Mouse (Mus musculus): ENCODE results near the gene Atp1b1. TPM values are rescaled to one million over a fixed set of nuclear protein-coding genes. Genes with fewer than 3 reads are reported as not detected.

Gene Atp1b1
- total and polyA plus RNA-seq, 3 experiments, result 0.23 to 0.43 TPM; not detected in 1

DNA sequence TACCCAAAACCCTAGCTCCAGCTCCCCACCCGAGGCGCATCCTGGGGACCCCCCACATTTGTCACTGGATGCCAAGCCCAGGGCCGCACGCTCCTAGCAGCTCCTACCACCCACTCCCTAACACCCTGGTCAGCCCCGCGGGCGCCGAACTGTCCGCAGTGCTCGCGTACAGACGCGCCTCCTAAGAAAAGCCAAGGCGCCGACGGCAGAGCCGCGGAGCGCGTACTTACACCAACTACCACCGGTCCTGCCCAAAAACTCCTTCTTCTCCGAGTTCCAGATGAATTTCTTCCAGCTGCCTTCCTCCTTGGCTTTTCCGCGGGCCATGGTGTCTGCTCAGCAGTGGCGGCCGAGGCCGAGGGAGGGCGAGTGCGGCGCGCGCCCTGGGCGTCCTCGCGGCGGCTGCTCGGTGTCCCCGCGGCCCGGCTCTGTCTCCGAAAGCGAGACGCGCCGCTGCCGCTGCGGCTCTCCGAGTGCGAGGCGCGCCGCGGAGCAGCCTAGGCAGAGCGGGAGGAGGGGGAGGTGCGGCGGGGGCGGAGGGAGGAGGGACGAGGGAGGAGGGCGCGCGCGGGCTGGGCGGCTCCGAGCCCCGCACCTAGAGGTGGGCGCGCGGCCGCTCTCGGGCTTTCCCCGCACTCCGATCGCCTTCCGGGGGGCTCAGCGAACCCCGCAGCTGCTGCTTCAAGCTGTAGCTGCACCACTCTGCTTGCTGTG lies 467 bp downstream of the Atp1b1 start:
- no peak for TF ChIP-seq KAT2A (conservative IDR thresholded peaks at IDR 0.05; ENCODE audit: low read depth, low read length)
- no peak for TF ChIP-seq ETS1 (IDR thresholded peaks at IDR 0.05; ENCODE audit: low read depth, low read length)
- no peak for TF ChIP-seq MAZ (IDR thresholded peaks at IDR 0.05; ENCODE audit: low read depth, low read length)
- no peak for TF ChIP-seq MAFK (IDR thresholded peaks at IDR 0.05; ENCODE audit: borderline replicate concordance, low read depth, low read length)
- no peak for TF ChIP-seq CHD2 (IDR thresholded peaks at IDR 0.05; ENCODE audit: low read length)
- no peak for TF ChIP-seq RAD21 (IDR thresholded peaks at IDR 0.05; ENCODE audit: low read depth, low read length)
- TF ChIP-seq USF2 (IDR thresholded peaks at IDR 0.05; ENCODE audit: borderline replicate concordance in 1 of 2, insufficient read depth in 1 of 2, low read depth in 1 of 2, low read length in 2 of 2), result no peak
- no peak for TF ChIP-seq ZNF384 (IDR thresholded peaks at IDR 0.05; ENCODE audit: low read depth, low read length)
- no peak for TF ChIP-seq EP300 (IDR thresholded peaks at IDR 0.05; ENCODE audit: low read depth in 1 of 2, low read length in 2 of 2)
- TF ChIP-seq ELF1 (IDR thresholded peaks at IDR 0.05; ENCODE audit: low read depth, low read length), result no peak
- no peak for TF ChIP-seq HCFC1 (IDR thresholded peaks at IDR 0.05; ENCODE audit: low read depth, low read length)
- no peak for TF ChIP-seq ZKSCAN1 (IDR thresholded peaks at IDR 0.05; ENCODE audit: low read depth, low read length)
- no peak for TF ChIP-seq UBTF (IDR thresholded peaks at IDR 0.05; ENCODE audit: borderline replicate concordance, insufficient read depth, low read depth, low read length)
- TF ChIP-seq ZC3H11A (IDR thresholded peaks at IDR 0.05; ENCODE audit: low read depth, low read length), result no peak
- no peak for TF ChIP-seq CTCF (IDR thresholded peaks at IDR 0.05 in 2 of 3, conservative IDR thresholded peaks at IDR 0.05 in 1 of 3; ENCODE audit: control insufficient read depth in 1 of 3, insufficient read depth in 1 of 3, low read depth in 2 of 3, low read length in 3 of 3, poor library complexity in 1 of 3, severe bottlenecking in 1 of 3)
- TF ChIP-seq SIN3A (IDR thresholded peaks at IDR 0.05; ENCODE audit: low read length), result no peak
- no peak for TF ChIP-seq POLR2A (IDR thresholded peaks at IDR 0.05; ENCODE audit: control insufficient read depth in 1 of 2, insufficient read depth in 1 of 2, low read depth in 1 of 2, low read length in 2 of 2, poor library complexity in 1 of 2)
- TF ChIP-seq MEF2A (IDR thresholded peaks at IDR 0.05; ENCODE audit: extremely low read depth, insufficient replicate concordance, low read depth, low read length, poor library complexity, severe bottlenecking), result no peak
- H3K27me3 ChIP-seq (ENCODE audit: control insufficient read depth in 1 of 2, insufficient read depth in 2 of 2, low read length in 2 of 2), result no peaks in the 10 kb centered on the region
- H3K27ac ChIP-seq (ENCODE audit: control insufficient read depth, low read depth, low read length), result no peak overlapping the region
- no peaks in the 10 kb centered on the region for H3K36me3 ChIP-seq (ENCODE audit: control insufficient read depth in 1 of 2, insufficient read depth in 2 of 2, low read length in 2 of 2)
- no peak overlapping the region for H3K9ac ChIP-seq (ENCODE audit: control insufficient read depth, low read depth, low read length, poor library complexity, severe bottlenecking)
- no peaks in the 10 kb centered on the region for H3K9me3 ChIP-seq (replicated peaks; ENCODE audit: insufficient read depth, low read length)
- no peaks in the 10 kb centered on the region for H3K4me1 ChIP-seq (ENCODE audit: control insufficient read depth in 1 of 2, insufficient read depth in 2 of 2, low read length in 2 of 2)
- no peak for DNase-seq (ENCODE audit: low read depth, low spot score)
- no peak overlapping the region for H3K4me3 ChIP-seq (ENCODE audit: control insufficient read depth in 1 of 2, insufficient read depth in 1 of 2, low read depth in 2 of 2, low read length in 2 of 2)
- no peaks in the 10 kb centered on the region for H3K79me2 ChIP-seq (ENCODE audit: control insufficient read depth, insufficient read depth, low read length, poor library complexity)

DNA sequence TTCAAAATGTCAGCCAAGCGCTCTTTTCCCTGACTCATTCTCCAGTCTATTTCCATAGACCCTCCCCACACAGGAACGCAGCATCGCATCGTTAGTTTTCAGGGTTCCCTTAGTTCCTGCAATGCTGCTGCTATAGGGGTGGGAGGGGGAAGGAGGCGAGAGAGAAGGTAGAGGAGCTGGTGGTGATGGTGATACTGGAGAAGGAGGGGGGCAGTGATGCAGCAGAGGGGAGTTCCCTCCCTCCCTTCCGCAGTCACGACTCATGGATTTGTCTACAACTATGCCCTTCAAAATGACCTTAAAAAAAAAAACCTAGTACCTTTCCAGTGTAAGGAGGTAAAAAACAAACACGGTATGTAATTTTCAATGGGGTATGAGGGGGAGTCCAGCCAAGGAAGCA lies 1.4 kb downstream of the Atp1b1 start:
- H3K9me3 ChIP-seq (replicated peaks; ENCODE audit: insufficient read depth, low read length), result no peaks in the 10 kb centered on the region
- no peak overlapping the region for H3K9ac ChIP-seq (ENCODE audit: control insufficient read depth, low read depth, low read length, poor library complexity, severe bottlenecking)
- H3K4me3 ChIP-seq (ENCODE audit: control insufficient read depth in 1 of 2, insufficient read depth in 1 of 2, low read depth in 2 of 2, low read length in 2 of 2), result no peak overlapping the region
- H3K4me1 ChIP-seq (ENCODE audit: control insufficient read depth in 1 of 2, insufficient read depth in 2 of 2, low read length in 2 of 2), result no peaks in the 10 kb centered on the region
- H3K27me3 ChIP-seq (ENCODE audit: control insufficient read depth in 1 of 2, insufficient read depth in 2 of 2, low read length in 2 of 2), result no peaks in the 10 kb centered on the region
- DNase-seq (ENCODE audit: low read depth, low spot score), result no peak
- H3K79me2 ChIP-seq (ENCODE audit: control insufficient read depth, insufficient read depth, low read length, poor library complexity), result no peaks in the 10 kb centered on the region
- TF ChIP-seq ZMIZ1 (IDR thresholded peaks at IDR 0.05; ENCODE audit: low read depth, low read length), result no peak
- no peak for TF ChIP-seq POLR2AphosphoS2 (IDR thresholded peaks at IDR 0.05; ENCODE audit: low read length)
- no peak for TF ChIP-seq E2F4 (IDR thresholded peaks at IDR 0.05; ENCODE audit: borderline replicate concordance, low read depth, low read length)
- TF ChIP-seq GATA1 (IDR thresholded peaks at IDR 0.05; ENCODE audit: low read depth, low read length), result no peak
- no peak for TF ChIP-seq BHLHE40 (IDR thresholded peaks at IDR 0.05; ENCODE audit: borderline replicate concordance, low read depth, low read length)
- no peak for TF ChIP-seq CTCF (IDR thresholded peaks at IDR 0.05 in 2 of 3, conservative IDR thresholded peaks at IDR 0.05 in 1 of 3; ENCODE audit: control insufficient read depth in 1 of 3, insufficient read depth in 1 of 3, low read depth in 2 of 3, low read length in 3 of 3, poor library complexity in 1 of 3, severe bottlenecking in 1 of 3)
- TF ChIP-seq NELFE (IDR thresholded peaks at IDR 0.05; ENCODE audit: low read depth, low read length), result no peak
- no peak for TF ChIP-seq MAFK (IDR thresholded peaks at IDR 0.05; ENCODE audit: borderline replicate concordance, low read depth, low read length)
- TF ChIP-seq TAL1 (IDR thresholded peaks at IDR 0.05; ENCODE audit: low read length), result no peak
- TF ChIP-seq GABPA (IDR thresholded peaks at IDR 0.05; ENCODE audit: low read depth, low read length), result no peak
- TF ChIP-seq MYC (IDR thresholded peaks at IDR 0.05; ENCODE audit: low read depth, low read length), result no peak
- no peak for TF ChIP-seq ZNF384 (IDR thresholded peaks at IDR 0.05; ENCODE audit: low read depth, low read length)
- TF ChIP-seq EP300 (IDR thresholded peaks at IDR 0.05; ENCODE audit: low read depth in 1 of 2, low read length in 2 of 2), result no peak
- TF ChIP-seq NRF1 (IDR thresholded peaks at IDR 0.05; ENCODE audit: insufficient read depth, low read depth, low read length, poor library complexity, severe bottlenecking), result no peak
- no peak for TF ChIP-seq RAD21 (IDR thresholded peaks at IDR 0.05; ENCODE audit: low read depth, low read length)
- TF ChIP-seq TBP (IDR thresholded peaks at IDR 0.05; ENCODE audit: low read depth, low read length), result no peak
- H3K36me3 ChIP-seq (ENCODE audit: control insufficient read depth in 1 of 2, insufficient read depth in 2 of 2, low read length in 2 of 2), result no peaks in the 10 kb centered on the region
- H3K27ac ChIP-seq (ENCODE audit: control insufficient read depth, low read depth, low read length), result no peak overlapping the region

Data from MEL (cell line).